Mouse (Mus musculus): ENCODE measurements around the gene Gsk3a. TPM values are rescaled to one million over a fixed set of nuclear protein-coding genes. Genes with fewer than 3 reads are reported as not detected.

The Gsk3a gene
- polyA plus RNA-seq, 1 experiment = 94.8 TPM

GRCm38 (mm10) chr7:25246759-25247137 lies 9.1 kb upstream of the Gsk3a start:
- H3K4me1 ChIP-seq (ENCODE audit: control insufficient read depth, insufficient read depth, low read length) = peaks cover 29% of the 10 kb centered on the region
- no peak overlapping the region for H3K27ac ChIP-seq (ENCODE audit: control insufficient read depth, insufficient read depth, low read depth, low read length)
- H3K36me3 ChIP-seq (ENCODE audit: control insufficient read depth, insufficient read depth, low read length) = no peaks in the 10 kb centered on the region
- H3K27me3 ChIP-seq (ENCODE audit: control insufficient read depth, insufficient read depth, low read length) = no peaks in the 10 kb centered on the region
- TF ChIP-seq POLR2A (IDR thresholded peaks at IDR 0.05; ENCODE audit: control insufficient read depth, low read depth, low read length) (no peak), CTCF (IDR thresholded peaks at IDR 0.05; ENCODE audit: control insufficient read depth, insufficient read depth, insufficient replicate concordance, low read depth, low read length) (no peak)
- peak overlapping the region; percentile 52 for H3K4me3 ChIP-seq (ENCODE audit: control insufficient read depth, low read depth, low read length)

- TF ChIP-seq CTCF (IDR thresholded peaks at IDR 0.05; ENCODE audit: control insufficient read depth, insufficient read depth, insufficient replicate concordance, low read depth, low read length) (no peak), POLR2A (IDR thresholded peaks at IDR 0.05; ENCODE audit: control insufficient read depth, low read depth, low read length) (no peak)
- Histone ChIP-seq H3K4me1 (ENCODE audit: control insufficient read depth, insufficient read depth, low read length) (peaks cover 26% of the 10 kb centered on the region), H3K27me3 (ENCODE audit: control insufficient read depth, insufficient read depth, low read length) (no peaks in the 10 kb centered on the region), H3K4me3 (ENCODE audit: control insufficient read depth, low read depth, low read length) (peak overlapping the region; percentile 52), H3K27ac (ENCODE audit: control insufficient read depth, insufficient read depth, low read depth, low read length) (no peak overlapping the region), H3K36me3 (ENCODE audit: control insufficient read depth, insufficient read depth, low read length) (no peaks in the 10 kb centered on the region)
Measured at GRCm38 (mm10) chr7:25246079-25246758, 8.6 kb upstream of the Gsk3a start.

- Histone ChIP-seq H3K27ac (ENCODE audit: control insufficient read depth, insufficient read depth, low read depth, low read length) (no peak overlapping the region), H3K4me3 (ENCODE audit: control insufficient read depth, low read depth, low read length) (no peak overlapping the region; the same call in 1 of the 2 replicates), H3K36me3 (ENCODE audit: control insufficient read depth, insufficient read depth, low read length) (no peaks in the 10 kb centered on the region), H3K27me3 (ENCODE audit: control insufficient read depth, insufficient read depth, low read length) (no peaks in the 10 kb centered on the region), H3K4me1 (ENCODE audit: control insufficient read depth, insufficient read depth, low read length) (peaks cover 26% of the 10 kb centered on the region)
- TF ChIP-seq CTCF (IDR thresholded peaks at IDR 0.05; ENCODE audit: control insufficient read depth, insufficient read depth, insufficient replicate concordance, low read depth, low read length) (no peak), POLR2A (IDR thresholded peaks at IDR 0.05; ENCODE audit: control insufficient read depth, low read depth, low read length) (no peak)
Measured at GRCm38 (mm10) chr7:25244562-25245369, 7.1 kb upstream of the Gsk3a start.

- H3K36me3 ChIP-seq (ENCODE audit: control insufficient read depth, insufficient read depth, low read length) = no peaks in the 10 kb centered on the region
- H3K27ac ChIP-seq (ENCODE audit: control insufficient read depth, insufficient read depth, low read depth, low read length) = no peak overlapping the region
Measured at GRCm38 (mm10) chr7:25243361-25243760, 5.7 kb upstream of the Gsk3a start.

GRCm38 (mm10) chr7:25241062-25241461 lies 3.4 kb upstream of the Gsk3a start:
- H3K4me3 ChIP-seq (ENCODE audit: control insufficient read depth, low read depth, low read length) = no peak overlapping the region
- TF ChIP-seq POLR2A (IDR thresholded peaks at IDR 0.05; ENCODE audit: control insufficient read depth, low read depth, low read length) = no peak
- peak; percentile 44; the same call in 1 of the 2 replicates for TF ChIP-seq CTCF (IDR thresholded peaks at IDR 0.05; ENCODE audit: control insufficient read depth, insufficient read depth, insufficient replicate concordance, low read depth, low read length)
- H3K36me3 ChIP-seq (ENCODE audit: control insufficient read depth, insufficient read depth, low read length) = no peaks in the 10 kb centered on the region
- H3K4me1 ChIP-seq (ENCODE audit: control insufficient read depth, insufficient read depth, low read length) = peaks cover 11% of the 10 kb centered on the region
- H3K27ac ChIP-seq (ENCODE audit: control insufficient read depth, insufficient read depth, low read depth, low read length) = no peak overlapping the region
- no peaks in the 10 kb centered on the region for H3K27me3 ChIP-seq (ENCODE audit: control insufficient read depth, insufficient read depth, low read length)

More at GRCm38 (mm10) chr7:25243361-25243760, 5.7 kb upstream of the Gsk3a start:
- H3K4me1 ChIP-seq (ENCODE audit: control insufficient read depth, insufficient read depth, low read length) = peaks cover 29% of the 10 kb centered on the region
- no peaks in the 10 kb centered on the region for H3K27me3 ChIP-seq (ENCODE audit: control insufficient read depth, insufficient read depth, low read length)
- no peak for TF ChIP-seq POLR2A (IDR thresholded peaks at IDR 0.05; ENCODE audit: control insufficient read depth, low read depth, low read length)
- no peak for TF ChIP-seq CTCF (IDR thresholded peaks at IDR 0.05; ENCODE audit: control insufficient read depth, insufficient read depth, insufficient replicate concordance, low read depth, low read length)
- H3K4me3 ChIP-seq (ENCODE audit: control insufficient read depth, low read depth, low read length) = no peak overlapping the region

GRCm38 (mm10) chr7:25240631-25241030 lies 3.0 kb upstream of the Gsk3a start:
- TF ChIP-seq POLR2A (IDR thresholded peaks at IDR 0.05; ENCODE audit: control insufficient read depth, low read depth, low read length) = no peak
- no peak for TF ChIP-seq CTCF (IDR thresholded peaks at IDR 0.05; ENCODE audit: control insufficient read depth, insufficient read depth, insufficient replicate concordance, low read depth, low read length)
- Histone ChIP-seq H3K36me3 (ENCODE audit: control insufficient read depth, insufficient read depth, low read length) (no peaks in the 10 kb centered on the region), H3K27ac (ENCODE audit: control insufficient read depth, insufficient read depth, low read depth, low read length) (no peak overlapping the region), H3K27me3 (ENCODE audit: control insufficient read depth, insufficient read depth, low read length) (no peaks in the 10 kb centered on the region), H3K4me3 (ENCODE audit: control insufficient read depth, low read depth, low read length) (no peak overlapping the region), H3K4me1 (ENCODE audit: control insufficient read depth, insufficient read depth, low read length) (peaks cover 11% of the 10 kb centered on the region)
